Mouse (Mus musculus): Measurements from ENCODE around the gene Gm20388. TPM values are rescaled to one million over a fixed set of nuclear protein-coding genes. Genes with fewer than 3 reads are reported as not detected.
A peak's percentile ranks its signal among the peaks of the same experiment; 100 is the strongest.
"Not testable (repeated sequence)": the region's sequence is repeated elsewhere in the genome, so short reads cannot be mapped to it uniquely, and the experiment has no call there.

Gm20388 gene
- polyA plus RNA-seq, 1 experiment from 2014 or later, result not detected

- Histone ChIP-seq H3K36me3 (no peaks in the 10 kb centered on the region), H3K27me3 (replicated peaks) (0 out of 2 replicates have a peak, but pooled peaks cover 6% of the 10 kb centered on the region), H3K4me2 (peak overlapping the region; percentile 2; the same call in 1 of the 2 replicates), H3K9ac (no peak overlapping the region), H3K27ac (no peak overlapping the region), H3K4me1 (peaks cover 74% of the 10 kb centered on the region), H3K4me3 (no peak overlapping the region), H3K9me3 (replicated peaks) (no peaks in the 10 kb centered on the region)
- no peak for ATAC-seq
- 23% methylated on average over 20 of the region's 20 CpGs for WGBS (ENCODE audit: insufficient replicate concordance)
Observed at GRCm38 (mm10) chr8:120322956-120323448, 412.4 kb downstream of the Gm20388 start.

GRCm38 (mm10) chr8:120324555-120324954, 413.9 kb downstream of the Gm20388 start:
- Histone ChIP-seq H3K4me3 (no peak overlapping the region), H3K4me1 (peaks cover 80% of the 10 kb centered on the region), H3K27ac (peak overlapping the region; percentile 74), H3K9me3 (replicated peaks) (no peaks in the 10 kb centered on the region), H3K9ac (peak overlapping the region; percentile 18; the same call in 1 of the 2 replicates), H3K4me2 (0 out of 2 replicates have a peak overlapping the region, but pooled peaks have one; percentile 0), H3K36me3 (no peaks in the 10 kb centered on the region), H3K27me3 (replicated peaks) (0 out of 2 replicates have a peak, but pooled peaks cover 6% of the 10 kb centered on the region)
- WGBS (ENCODE audit: insufficient replicate concordance), result 34% methylated on average over 3 of the region's 3 CpGs
- no peak for ATAC-seq

- Histone ChIP-seq H3K4me2 (peak overlapping the region; percentile 23), H3K4me1 (peaks cover 73% of the 10 kb centered on the region), H3K9me3 (replicated peaks) (no peaks in the 10 kb centered on the region), H3K36me3 (no peaks in the 10 kb centered on the region), H3K4me3 (no peak overlapping the region), H3K27me3 (replicated peaks) (0 out of 2 replicates have a peak, but pooled peaks cover 6% of the 10 kb centered on the region), H3K9ac (peak overlapping the region; percentile 50; the same call in 1 of the 2 replicates), H3K27ac (peak overlapping the region; percentile 74)
- ATAC-seq, result peak; percentile 75
- WGBS (ENCODE audit: insufficient replicate concordance), result 22% methylated on average over 4 of the region's 5 CpGs
Observed at GRCm38 (mm10) chr8:120325172-120325767, 414.6 kb downstream of the Gm20388 start.

- no peak overlapping the region for H3K4me3 ChIP-seq
- no peak overlapping the region for H3K27ac ChIP-seq
- H3K9me3 ChIP-seq (replicated peaks), result no peaks in the 10 kb centered on the region
- peak; percentile 28; the same call in 1 of the 2 replicates for ATAC-seq
- WGBS (ENCODE audit: insufficient replicate concordance), result 44% methylated on average over 3 of the region's 3 CpGs
- H3K4me1 ChIP-seq, result peaks cover 80% of the 10 kb centered on the region
- H3K36me3 ChIP-seq, result no peaks in the 10 kb centered on the region
- H3K4me2 ChIP-seq, result no peak overlapping the region
- H3K9ac ChIP-seq, result no peak overlapping the region
- H3K27me3 ChIP-seq (replicated peaks), result 0 out of 2 replicates have a peak, but pooled peaks cover 6% of the 10 kb centered on the region
Observed at GRCm38 (mm10) chr8:120327131-120327554, 416.5 kb downstream of the Gm20388 start.

GRCm38 (mm10) chr8:120328361-120329022, 417.9 kb downstream of the Gm20388 start:
- Histone ChIP-seq H3K9ac (no peak overlapping the region), H3K4me3 (no peak overlapping the region), H3K27ac (0 out of 2 replicates have a peak overlapping the region, but pooled peaks have one; percentile 15), H3K4me1 (peaks cover 80% of the 10 kb centered on the region), H3K36me3 (no peaks in the 10 kb centered on the region), H3K9me3 (replicated peaks) (no peaks in the 10 kb centered on the region), H3K27me3 (replicated peaks) (0 out of 2 replicates have a peak, but pooled peaks cover 6% of the 10 kb centered on the region), H3K4me2 (no peak overlapping the region)
- ATAC-seq, result no peak
- WGBS (ENCODE audit: insufficient replicate concordance), result 48% methylated on average over 13 of the region's 13 CpGs

GRCm38 (mm10) chr8:120329030-120329748, 418.5 kb downstream of the Gm20388 start:
- Histone ChIP-seq H3K4me3 (no peak overlapping the region), H3K9me3 (replicated peaks) (no peaks in the 10 kb centered on the region), H3K27me3 (replicated peaks) (no peaks in the 10 kb centered on the region), H3K27ac (no peak overlapping the region), H3K36me3 (no peaks in the 10 kb centered on the region), H3K4me1 (peaks cover 79% of the 10 kb centered on the region), H3K4me2 (no peak overlapping the region), H3K9ac (no peak overlapping the region)
- WGBS (ENCODE audit: insufficient replicate concordance), result 71% methylated on average over 11 of the region's 11 CpGs
- no peak for ATAC-seq

- Histone ChIP-seq H3K36me3 (no peaks in the 10 kb centered on the region), H3K9ac (no peak overlapping the region), H3K9me3 (replicated peaks) (no peaks in the 10 kb centered on the region), H3K27ac (no peak overlapping the region; the same call in 1 of the 2 replicates), H3K4me1 (peaks cover 79% of the 10 kb centered on the region), H3K4me3 (no peak overlapping the region), H3K4me2 (no peak overlapping the region), H3K27me3 (replicated peaks) (no peaks in the 10 kb centered on the region)
- ATAC-seq, result no peak
- WGBS (ENCODE audit: insufficient replicate concordance), result 75% methylated on average over 7 of the region's 7 CpGs
Observed at GRCm38 (mm10) chr8:120331027-120331426, 420.4 kb downstream of the Gm20388 start.

GRCm38 (mm10) chr8:120332379-120333229, 422.0 kb downstream of the Gm20388 start:
- ATAC-seq, result 0 out of 2 replicates have a peak, but pooled peaks have one; percentile 4

GRCm38 (mm10) chr8:120333681-120334080, 423.0 kb downstream of the Gm20388 start:
- H3K4me1 ChIP-seq, result peaks cover 80% of the 10 kb centered on the region
- no peak for ATAC-seq
- no peaks in the 10 kb centered on the region for H3K36me3 ChIP-seq
- no peak overlapping the region for H3K4me3 ChIP-seq
- no peak overlapping the region for H3K4me2 ChIP-seq
- H3K9ac ChIP-seq, result no peak overlapping the region
- WGBS (ENCODE audit: insufficient replicate concordance), result 47% methylated on average over 4 of the region's 4 CpGs
- H3K27ac ChIP-seq, result peak overlapping the region; percentile 52
- H3K9me3 ChIP-seq (replicated peaks), result no peaks in the 10 kb centered on the region
- no peaks in the 10 kb centered on the region for H3K27me3 ChIP-seq (replicated peaks)

More at GRCm38 (mm10) chr8:120332379-120333229, 422.0 kb downstream of the Gm20388 start:
- Histone ChIP-seq H3K4me1 (peaks cover 86% of the 10 kb centered on the region), H3K36me3 (no peaks in the 10 kb centered on the region), H3K9ac (no peak overlapping the region), H3K9me3 (replicated peaks) (no peaks in the 10 kb centered on the region), H3K4me2 (peak overlapping the region; percentile 30), H3K27me3 (replicated peaks) (no peaks in the 10 kb centered on the region), H3K4me3 (0 out of 2 replicates have a peak overlapping the region, but pooled peaks have one; percentile 1), H3K27ac (peak overlapping the region; percentile 52; the same call in 1 of the 2 replicates)
- WGBS (ENCODE audit: insufficient replicate concordance), result 29% methylated on average over 16 of the region's 16 CpGs

- H3K9ac ChIP-seq; H3K36me3 ChIP-seq; ATAC-seq; H3K9me3 ChIP-seq (replicated peaks); H3K4me3 ChIP-seq; H3K27me3 ChIP-seq (replicated peaks): not testable (repeated sequence)
- peak overlapping the region; percentile 78 for H3K27ac ChIP-seq
- H3K4me1 ChIP-seq, result peaks cover 76% of the 10 kb centered on the region
- H3K4me2 ChIP-seq, result peak overlapping the region; percentile 70; the same call in 1 of the 2 replicates
- 47% methylated on average over 3 of the region's 3 CpGs for WGBS (ENCODE audit: insufficient replicate concordance)
Observed at GRCm38 (mm10) chr8:120334261-120334660, 423.6 kb downstream of the Gm20388 start.

- ATAC-seq, result peak; percentile 22; the same call in 1 of the 2 replicates
- Histone ChIP-seq H3K9me3 (replicated peaks) (no peaks in the 10 kb centered on the region), H3K9ac (no peak overlapping the region), H3K4me1 (peaks cover 78% of the 10 kb centered on the region), H3K4me2 (peak overlapping the region; percentile 70), H3K27me3 (replicated peaks) (no peaks in the 10 kb centered on the region), H3K27ac (peak overlapping the region; percentile 78), H3K36me3 (no peaks in the 10 kb centered on the region), H3K4me3 (peak overlapping the region; percentile 38; the same call in 1 of the 2 replicates)
- WGBS (ENCODE audit: insufficient replicate concordance), result 11% methylated on average over 5 of the region's 5 CpGs
Observed at GRCm38 (mm10) chr8:120334878-120335261, 424.2 kb downstream of the Gm20388 start.

Measured in liver, embryonic 12.5 days (tissue).